Mouse (Mus musculus) T-cell, adult 66 days (primary cell): ENCODE results near the gene a. TPM values are rescaled to one million over a fixed set of nuclear protein-coding genes. Genes with fewer than 3 reads are reported as not detected.

Experiments used
- total RNA-seq, 2 experiments: library from RNA; stranded (reverse); gene quantifications; 3 replicates in 1 of 2; 4 replicates in 1 of 2; pipeline ENCODE4 v1.2.4; 2023

The a gene
- not detected for total RNA-seq

GRCm38 (mm10) chr2:154790656-154791483 lies at the start of gene a, which contains the start of gene Raly:
a (plus strand) TSS chr2:154791402.
Raly (plus strand) TSS chr2:154791096.

GRCm38 (mm10) chr2:154769930-154770329 lies 21.3 kb upstream of the a start, which contains the start of gene Gm14214:
Gm14214 (minus strand) TSS chr2:154770030.

GRCm38 (mm10) chr2:154892201-154893044 lies 101.2 kb downstream of the a start, which contains the start of gene Eif2s2:
Eif2s2 (minus strand) TSS chr2:154892935.

GRCm38 (mm10) chr2:155018251-155018755 lies 227.1 kb downstream of the a start, which contains the start of gene Gm14226:
Gm14226 (plus strand) TSS chr2:155018266.

GRCm38 (mm10) chr2:155073978-155074765 lies 283.0 kb downstream of the a start, which contains the start of gene Ahcy:
Ahcy (minus strand) TSS chr2:155074497.

Other genes with a start within 250 kb of the a start
- gene 1700003F12Rik, start 244.3 kb upstream of the a start, total RNA-seq = 1 to 10 TPM; 1.8 to 3.5 TPM
- 1 to 10 TPM; 1.1 to 2.8 TPM for gene Actl10, start 239.6 kb upstream of the a start, total RNA-seq
- gene Necab3, start 232.5 kb upstream of the a start, total RNA-seq = under 1 TPM; 0.86 to 0.96 TPM
- gene E2f1, start 221.5 kb upstream of the a start, total RNA-seq = 1 to 10 TPM; 1.6 to 4.3 TPM
- 10 to 100 TPM in 1 of 2 experiments, 1 to 10 TPM in 1; 8.7 to 11.1 TPM for gene Pxmp4, start 187.7 kb upstream of the a start, total RNA-seq
- 1 to 10 TPM; 7.7 to 7.8 TPM for gene Zfp341, start 178.1 kb upstream of the a start, total RNA-seq
- 1 to 10 TPM; 1.3 to 1.8 TPM for gene 4930519P11Rik, start 178.0 kb upstream of the a start, total RNA-seq
- 100 to 1,000 TPM; 151 to 184 TPM for gene Chmp4b, start 139.7 kb upstream of the a start, total RNA-seq
- gene Gm14214, start 21.4 kb upstream of the a start, total RNA-seq = not detected
- 100 to 1,000 TPM; 249 to 254 TPM for gene Raly, start 306 bp upstream of the a start, total RNA-seq
- gene Eif2s2, start 101.5 kb downstream of the a start, total RNA-seq = 100 to 1,000 TPM in 1 of 2 experiments, 10 to 100 TPM in 1; 92.9 to 101 TPM
- not detected for gene Gm14226, start 226.9 kb downstream of the a start, total RNA-seq